Mouse (Mus musculus): ENCODE measurements around the gene Pklr. TPM values are rescaled to one million over a fixed set of nuclear protein-coding genes. Genes with fewer than 3 reads are reported as not detected.
"Not testable (repeated sequence)": the region's sequence is repeated elsewhere in the genome, so short reads cannot be mapped to it uniquely, and the experiment has no call there.

Gene Pklr
- polyA plus RNA-seq, 1 experiment from 2014 or later = 162 TPM

GRCm38 (mm10) chr3:89152084-89152835 is 16.3 kb downstream of the Pklr start:
- H3K36me3 ChIP-seq = no peaks in the 10 kb centered on the region
- peak overlapping the region; percentile 55; the same call in 1 of the 2 replicates for H3K27ac ChIP-seq
- no peak overlapping the region; the same call in 1 of the 2 replicates for H3K9ac ChIP-seq
- ATAC-seq = peak; percentile 27
- H3K9me3 ChIP-seq (replicated peaks) = no peaks in the 10 kb centered on the region
- 28% methylated on average over 17 of the region's 17 CpGs for WGBS (ENCODE audit: insufficient replicate concordance)
- no peak overlapping the region for H3K4me3 ChIP-seq
- H3K27me3 ChIP-seq (replicated peaks) = peaks cover 70% of the 10 kb centered on the region
- H3K4me2 ChIP-seq = peak overlapping the region; percentile 38
- H3K4me1 ChIP-seq = peaks cover 55% of the 10 kb centered on the region

GRCm38 (mm10) chr3:89156951-89157350 is 21.0 kb downstream of the Pklr start:
- WGBS (ENCODE audit: insufficient replicate concordance) = 67% methylated on average over 8 of the region's 8 CpGs
- ATAC-seq = no peak
- peaks cover 63% of the 10 kb centered on the region for H3K27me3 ChIP-seq (replicated peaks)

GRCm38 (mm10) chr3:89158651-89159050 is 22.7 kb downstream of the Pklr start:
- Histone ChIP-seq H3K27ac (no peak overlapping the region), H3K4me1 (peaks cover 29% of the 10 kb centered on the region), H3K9ac (no peak overlapping the region), H3K27me3 (replicated peaks) (peaks cover 49% of the 10 kb centered on the region), H3K36me3 (no peaks in the 10 kb centered on the region), H3K4me2 (peak overlapping the region; percentile 99; the same call in 1 of the 2 replicates), H3K4me3 (no peak overlapping the region), H3K9me3 (replicated peaks) (no peaks in the 10 kb centered on the region)
- no peak for ATAC-seq
- WGBS (ENCODE audit: insufficient replicate concordance) = 21% methylated on average over 7 of the region's 7 CpGs

More at GRCm38 (mm10) chr3:89156951-89157350, 21.0 kb downstream of the Pklr start:
- Histone ChIP-seq H3K27ac (no peak overlapping the region), H3K36me3 (no peaks in the 10 kb centered on the region), H3K4me1 (peaks cover 35% of the 10 kb centered on the region), H3K9ac (no peak overlapping the region), H3K9me3 (replicated peaks) (no peaks in the 10 kb centered on the region), H3K4me2 (no peak overlapping the region), H3K4me3 (no peak overlapping the region)

GRCm38 (mm10) chr3:89159211-89159610 is 23.3 kb downstream of the Pklr start:
- no peaks in the 10 kb centered on the region for H3K36me3 ChIP-seq
- H3K4me3 ChIP-seq = peak overlapping the region; percentile 63
- WGBS (ENCODE audit: insufficient replicate concordance) = 3% methylated on average over 13 of the region's 13 CpGs
- no peaks in the 10 kb centered on the region for H3K9me3 ChIP-seq (replicated peaks)
- no peak for ATAC-seq
- H3K27ac ChIP-seq = no peak overlapping the region
- H3K27me3 ChIP-seq (replicated peaks) = peaks cover 44% of the 10 kb centered on the region
- peak overlapping the region; percentile 99 for H3K4me2 ChIP-seq
- H3K4me1 ChIP-seq = peaks cover 35% of the 10 kb centered on the region
- peak overlapping the region; percentile 59; the same call in 1 of the 2 replicates for H3K9ac ChIP-seq

GRCm38 (mm10) chr3:89159616-89160344 is 23.8 kb downstream of the Pklr start, which contains the start of gene Hcn3:
TSS of gene Hcn3 (minus strand) at chr3:89160196.
- Histone ChIP-seq H3K4me3 (peak within 1 kb of the TSS; percentile 63), H3K9ac (peak within 1 kb of the TSS; percentile 59), H3K36me3 (no peaks in the 10 kb centered on the region), H3K4me2 (peak within 1 kb of the TSS; percentile 99), H3K4me1 (peaks cover 36% of the 10 kb centered on the region), H3K27me3 (replicated peaks) (peaks cover 42% of the 10 kb centered on the region), H3K27ac (no peak within 1 kb of the TSS), H3K9me3 (replicated peaks) (no peaks in the 10 kb centered on the region)
- ATAC-seq = peak; percentile 48
- under 1% methylated on average over 66 of the region's 66 CpGs for whole genome bisulfite sequencing (ENCODE audit: insufficient replicate concordance)

GRCm38 (mm10) chr3:89161207-89161606 is 25.3 kb downstream of the Pklr start:
- ATAC-seq; H3K4me3 ChIP-seq; H3K36me3 ChIP-seq; H3K9me3 ChIP-seq (replicated peaks); H3K27ac ChIP-seq; H3K4me2 ChIP-seq; H3K9ac ChIP-seq: not testable (repeated sequence)
- Histone ChIP-seq H3K4me1 (peaks cover 45% of the 10 kb centered on the region), H3K27me3 (replicated peaks) (peaks cover 30% of the 10 kb centered on the region)

- Histone ChIP-seq H3K36me3 (peaks cover 7% of the 10 kb centered on the region), H3K27me3 (replicated peaks) (peaks cover 29% of the 10 kb centered on the region), H3K27ac (no peak overlapping the region), H3K4me3 (no peak overlapping the region), H3K4me1 (peaks cover 51% of the 10 kb centered on the region), H3K4me2 (no peak overlapping the region), H3K9ac (no peak overlapping the region), H3K9me3 (replicated peaks) (no peaks in the 10 kb centered on the region)
- 72% methylated on average over 4 of the region's 4 CpGs for WGBS (ENCODE audit: insufficient replicate concordance)
- no peak for ATAC-seq
Measured at GRCm38 (mm10) chr3:89161786-89162185, 25.8 kb downstream of the Pklr start.

- Histone ChIP-seq H3K9ac (no peak overlapping the region), H3K4me3 (no peak overlapping the region), H3K36me3 (peaks cover 20% of the 10 kb centered on the region), H3K9me3 (replicated peaks) (no peaks in the 10 kb centered on the region), H3K27me3 (replicated peaks) (peaks cover 18% of the 10 kb centered on the region), H3K4me2 (no peak overlapping the region), H3K27ac (no peak overlapping the region), H3K4me1 (peaks cover 55% of the 10 kb centered on the region)
- no peak for ATAC-seq
- whole genome bisulfite sequencing (ENCODE audit: insufficient replicate concordance) = 69% methylated on average over 1 of the region's 1 CpGs
Measured at GRCm38 (mm10) chr3:89163123-89163522, 27.2 kb downstream of the Pklr start.

- Histone ChIP-seq H3K4me1 (peaks cover 54% of the 10 kb centered on the region), H3K9me3 (replicated peaks) (no peaks in the 10 kb centered on the region), H3K4me3 (peak overlapping the region; percentile 89), H3K27me3 (replicated peaks) (peaks cover 11% of the 10 kb centered on the region), H3K4me2 (peak overlapping the region; percentile 74), H3K9ac (peak overlapping the region; percentile 93), H3K27ac (peak overlapping the region; percentile 97; the same call in 1 of the 2 replicates), H3K36me3 (peaks cover 26% of the 10 kb centered on the region)
- no peak for ATAC-seq
- WGBS (ENCODE audit: insufficient replicate concordance) = 54% methylated on average over 5 of the region's 5 CpGs
Measured at GRCm38 (mm10) chr3:89163643-89164245, 27.8 kb downstream of the Pklr start.

GRCm38 (mm10) chr3:89164506-89165267 is 28.7 kb downstream of the Pklr start, which contains the start of gene Clk2:
TSS of gene Clk2 (plus strand) at chr3:89164795.
- Histone ChIP-seq H3K27me3 (replicated peaks) (peaks cover 2% of the 10 kb centered on the region; the same call in 1 of the 2 replicates), H3K9ac (peak within 1 kb of the TSS; percentile 93), H3K4me2 (peak within 1 kb of the TSS; percentile 74), H3K4me1 (peaks cover 44% of the 10 kb centered on the region), H3K27ac (peak within 1 kb of the TSS; percentile 97), H3K36me3 (peaks cover 35% of the 10 kb centered on the region), H3K9me3 (replicated peaks) (no peaks in the 10 kb centered on the region), H3K4me3 (peak within 1 kb of the TSS; percentile 89)
- ATAC-seq = peak; percentile 98
- under 1% methylated on average over 77 of the region's 79 CpGs for WGBS (ENCODE audit: insufficient replicate concordance)

GRCm38 (mm10) chr3:89165268-89165870 is 29.4 kb downstream of the Pklr start:
- H3K4me1 ChIP-seq = peaks cover 37% of the 10 kb centered on the region
- WGBS (ENCODE audit: insufficient replicate concordance) = 15% methylated on average over 12 of the region's 12 CpGs

More at GRCm38 (mm10) chr3:89165268-89165870, 29.4 kb downstream of the Pklr start:
- Histone ChIP-seq H3K4me2 (peak overlapping the region; percentile 74), H3K9ac (peak overlapping the region; percentile 93), H3K9me3 (replicated peaks) (no peaks in the 10 kb centered on the region), H3K36me3 (peaks cover 42% of the 10 kb centered on the region), H3K4me3 (peak overlapping the region; percentile 89), H3K27me3 (replicated peaks) (no peaks in the 10 kb centered on the region), H3K27ac (peak overlapping the region; percentile 97)
- ATAC-seq = no peak

All from liver, embryonic 12.5 days (tissue).